In the genomic region with DNA sequence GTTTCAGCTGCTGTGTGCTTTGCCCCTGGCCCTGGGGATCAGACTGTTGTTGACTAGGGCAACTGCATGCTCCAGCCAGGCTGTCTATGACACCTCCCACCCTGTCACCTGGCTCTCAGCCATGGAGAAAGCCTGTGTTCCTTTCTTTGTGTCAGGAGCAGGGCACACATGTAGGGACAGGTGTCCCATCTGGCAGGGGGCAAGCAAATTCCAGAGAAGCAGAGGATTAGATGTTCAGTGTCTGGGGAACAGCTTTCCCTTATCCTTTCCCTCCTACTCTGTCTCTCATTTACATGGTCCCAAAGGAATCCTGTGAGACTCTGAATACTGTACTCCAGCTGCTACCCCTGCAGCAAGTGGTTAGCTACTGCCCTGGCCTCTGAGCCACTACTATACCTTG, we compare ENCODE assay signal across 8 mouse cellular contexts.
A peak's percentile ranks its signal among the peaks of the same experiment; 100 is the strongest.
DNase-seq lines count a peak whose midpoint lies in the region; ATAC-seq and TF ChIP-seq lines count a peak whose summit lies in the region.

No protein-coding gene starts in this region.

- no peak for TF ChIP-seq POLR2A in thymus, adult 2 months (IDR thresholded peaks at IDR 0.05; ENCODE audit: control insufficient read depth, extremely low read depth, insufficient read depth, low read length, poor library complexity)

- H3K4me2 ChIP-seq in hindbrain, embryonic 13.5 days: no peak overlapping the region
- H3K4me2 ChIP-seq in midbrain, embryonic 13.5 days (replicated peaks): no peak overlapping the region

- peak; percentile 10 for DNase-seq in kidney, postnatal 10 days
- no peak for DNase-seq in kidney, adult 11 months
- DNase-seq in natural killer cell, adult 2 months (ENCODE audit: low spot score in 2 of 2): no peak
- DNase-seq in thymus, adult 2 months: no peak
- DNase-seq in Muller cell, postnatal 12 days (ENCODE audit: inconsistent ontology term): no peak

- TF ChIP-seq CTCF in thymus, adult 2 months (IDR thresholded peaks at IDR 0.05; ENCODE audit: borderline replicate concordance, control insufficient read depth, extremely low read depth, insufficient read depth, low read length, poor library complexity): no peak

- ATAC-seq in erythroblast, adult 5-6 weeks (replicated peaks; ENCODE audit: low FRiP score, poor library complexity, severe bottlenecking): peak; percentile 11; the same call in 1 of the 2 replicates
- ATAC-seq in hindbrain, embryonic 13.5 days (ENCODE audit: low FRiP score): peak; percentile 60; the same call in 1 of the 2 replicates
- peak; percentile 84 for ATAC-seq in midbrain, embryonic 13.5 days

- peaks cover 36% of the 10 kb centered on the region for H3K4me1 ChIP-seq in hindbrain, embryonic 13.5 days (replicated peaks)
- peaks cover 31% of the 10 kb centered on the region for H3K4me1 ChIP-seq in midbrain, embryonic 13.5 days (replicated peaks)
- H3K4me1 ChIP-seq in thymus, adult 2 months (replicated peaks; ENCODE audit: control insufficient read depth, insufficient read depth, low read length): no peaks in the 10 kb centered on the region

- no peaks in the 10 kb centered on the region for H3K9me3 ChIP-seq in hindbrain, embryonic 13.5 days
- H3K9me3 ChIP-seq in midbrain, embryonic 13.5 days: no peaks in the 10 kb centered on the region

- H3K9ac ChIP-seq in hindbrain, embryonic 13.5 days: no peak overlapping the region
- H3K9ac ChIP-seq in midbrain, embryonic 13.5 days (replicated peaks): no peak overlapping the region

- no peak overlapping the region for H3K4me3 ChIP-seq in hindbrain, embryonic 13.5 days
- H3K4me3 ChIP-seq in midbrain, embryonic 13.5 days (replicated peaks): no peak overlapping the region
- H3K4me3 ChIP-seq in thymus, adult 2 months (ENCODE audit: control insufficient read depth, insufficient read depth, low read length): no peak overlapping the region

- H3K27me3 ChIP-seq in hindbrain, embryonic 13.5 days: no peaks in the 10 kb centered on the region
- H3K27me3 ChIP-seq in midbrain, embryonic 13.5 days: no peaks in the 10 kb centered on the region
- H3K27me3 ChIP-seq in thymus, adult 2 months (ENCODE audit: control insufficient read depth, insufficient read depth, low read length): no peaks in the 10 kb centered on the region

- peak overlapping the region; percentile 69 for H3K27ac ChIP-seq in hindbrain, embryonic 13.5 days
- no peak overlapping the region for H3K27ac ChIP-seq in midbrain, embryonic 13.5 days
- no peak overlapping the region for H3K27ac ChIP-seq in thymus, adult 2 months (ENCODE audit: control insufficient read depth, insufficient read depth, low read length)

- H3K36me3 ChIP-seq in hindbrain, embryonic 13.5 days: no peaks in the 10 kb centered on the region
- H3K36me3 ChIP-seq in midbrain, embryonic 13.5 days: no peaks in the 10 kb centered on the region
- H3K36me3 ChIP-seq in thymus, adult 2 months (ENCODE audit: control insufficient read depth, insufficient read depth, low read length): no peaks in the 10 kb centered on the region

Comparison
In these comparisons a context has a peak if more than half of its experiments do, and no peak if none do; other contexts are left out.
1. ATAC-seq: peak in every context shown above with its lines; median percentile 84 in midbrain, embryonic 13.5 days; 60 in hindbrain, embryonic 13.5 days; 11 in erythroblast, adult 5-6 weeks.